Mouse (Mus musculus): Measurements from ENCODE around the gene Wdr13.

The Wdr13 gene

DNA sequence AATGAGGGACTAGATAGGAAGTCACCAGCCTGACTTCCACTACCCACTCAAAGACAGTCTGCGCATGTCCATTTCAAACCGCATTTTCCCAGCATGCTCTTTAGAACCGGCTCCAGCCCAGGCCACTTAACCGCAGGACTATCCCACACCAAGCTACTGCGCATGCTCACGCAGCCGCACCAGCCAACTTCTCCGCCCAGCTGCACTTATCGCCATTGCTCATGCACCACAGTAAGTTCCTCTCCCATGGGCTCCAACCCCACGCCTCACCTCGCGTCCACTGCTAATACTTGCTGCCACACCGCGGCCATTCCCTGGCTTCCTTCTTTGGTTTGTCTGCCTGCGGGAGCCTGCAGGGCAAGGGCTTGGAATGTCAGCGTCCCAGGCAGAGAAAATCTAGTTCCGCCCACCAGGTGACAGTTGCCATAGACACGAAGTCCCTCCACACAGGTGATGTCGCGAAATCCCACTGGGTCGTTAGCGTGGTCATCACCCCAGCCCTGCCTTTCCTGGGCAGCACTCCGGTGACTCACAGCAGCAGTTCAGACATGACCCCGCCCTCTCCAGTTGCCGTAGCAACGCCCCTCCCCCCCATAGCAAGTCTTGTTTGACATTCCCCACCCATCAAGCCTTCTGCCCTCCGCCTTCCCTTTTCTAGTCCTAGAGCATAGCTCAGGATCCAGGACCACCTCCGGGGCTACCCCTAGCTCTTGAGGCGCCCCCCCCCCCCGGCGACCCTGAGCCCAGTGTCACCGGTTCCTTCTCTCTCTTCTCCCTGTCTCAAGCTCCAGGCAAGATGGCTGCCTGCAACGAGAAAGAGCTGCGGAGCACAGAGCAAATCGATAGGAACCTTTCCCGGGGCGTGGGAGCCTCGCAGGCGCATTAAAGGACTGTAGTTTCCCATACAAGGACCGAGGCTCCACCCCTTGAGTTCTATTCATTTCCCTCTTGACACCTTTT, at the start of gene Wdr13:
Wdr13 (minus strand) TSS at position 876 of the 960 bp plus-strand sequence.
- in situ Hi-C loops (cut with MboI) = loop anchor here (25.0 kb wide), 1 partner anchor 245 kb away; the partner anchor contains the start of genes Pim2, Pqbp1, Slc35a2 and Timm17b

GRCm38 (mm10) chrX:8179646-8180045, 47.0 kb upstream of the Wdr13 start:
- in situ Hi-C loops (cut with MboI) = no loop called here

GRCm38 (mm10) chrX:8178871-8179270, 46.2 kb upstream of the Wdr13 start:
- in situ Hi-C loops (cut with MboI) = no loop called here

DNA sequence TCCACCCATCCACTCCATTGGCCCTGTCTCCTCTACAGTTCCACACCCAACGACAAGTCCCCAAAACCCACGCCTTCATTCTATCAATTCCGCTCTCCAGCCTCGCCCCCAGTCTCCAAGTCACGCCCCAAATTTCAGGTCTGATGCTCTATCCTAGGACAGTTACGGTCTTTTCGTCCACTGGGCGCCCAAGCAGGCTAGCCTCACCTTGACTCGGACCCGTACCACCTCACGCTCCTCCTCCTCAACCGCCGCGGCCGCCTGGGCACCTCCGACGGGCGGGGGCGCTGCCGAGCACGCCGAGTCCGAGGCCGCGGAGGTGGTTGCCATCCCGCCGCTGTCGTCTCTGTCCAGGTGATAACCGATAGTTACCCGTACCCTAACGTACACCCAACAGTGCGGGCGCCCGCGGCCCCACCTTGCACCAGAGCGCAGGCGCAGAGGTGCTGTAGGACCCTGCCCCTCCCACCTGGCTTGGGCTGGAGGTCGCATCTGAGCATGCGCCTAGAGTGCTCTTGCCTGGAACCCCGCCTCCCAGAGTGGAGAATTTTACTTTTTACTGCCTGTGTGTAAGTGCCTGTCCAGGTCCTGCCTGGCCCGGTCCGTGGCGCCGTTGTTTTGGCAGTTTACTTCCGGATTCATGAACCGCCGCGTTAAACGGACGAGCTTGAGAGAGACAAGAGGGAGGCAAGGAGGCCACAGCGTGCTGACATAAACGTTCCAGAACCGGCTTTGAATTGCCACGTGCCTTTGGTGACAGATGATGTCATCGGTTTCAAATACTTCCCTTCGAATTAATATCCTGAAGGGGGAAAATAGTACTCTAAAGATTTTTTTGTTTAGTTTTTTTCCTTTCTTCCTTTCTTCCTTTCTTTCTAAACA, 43.1 kb upstream of the Wdr13 start, which contains the start of gene Tbc1d25:
Tbc1d25 (minus strand) TSS at position 678 of the 882 bp plus-strand sequence.
- in situ Hi-C loops (cut with MboI) = no loop called here

- in situ Hi-C loops (cut with MboI) = no loop called here
Observed at GRCm38 (mm10) chrX:8175169-8175503, 42.4 kb upstream of the Wdr13 start.

DNA sequence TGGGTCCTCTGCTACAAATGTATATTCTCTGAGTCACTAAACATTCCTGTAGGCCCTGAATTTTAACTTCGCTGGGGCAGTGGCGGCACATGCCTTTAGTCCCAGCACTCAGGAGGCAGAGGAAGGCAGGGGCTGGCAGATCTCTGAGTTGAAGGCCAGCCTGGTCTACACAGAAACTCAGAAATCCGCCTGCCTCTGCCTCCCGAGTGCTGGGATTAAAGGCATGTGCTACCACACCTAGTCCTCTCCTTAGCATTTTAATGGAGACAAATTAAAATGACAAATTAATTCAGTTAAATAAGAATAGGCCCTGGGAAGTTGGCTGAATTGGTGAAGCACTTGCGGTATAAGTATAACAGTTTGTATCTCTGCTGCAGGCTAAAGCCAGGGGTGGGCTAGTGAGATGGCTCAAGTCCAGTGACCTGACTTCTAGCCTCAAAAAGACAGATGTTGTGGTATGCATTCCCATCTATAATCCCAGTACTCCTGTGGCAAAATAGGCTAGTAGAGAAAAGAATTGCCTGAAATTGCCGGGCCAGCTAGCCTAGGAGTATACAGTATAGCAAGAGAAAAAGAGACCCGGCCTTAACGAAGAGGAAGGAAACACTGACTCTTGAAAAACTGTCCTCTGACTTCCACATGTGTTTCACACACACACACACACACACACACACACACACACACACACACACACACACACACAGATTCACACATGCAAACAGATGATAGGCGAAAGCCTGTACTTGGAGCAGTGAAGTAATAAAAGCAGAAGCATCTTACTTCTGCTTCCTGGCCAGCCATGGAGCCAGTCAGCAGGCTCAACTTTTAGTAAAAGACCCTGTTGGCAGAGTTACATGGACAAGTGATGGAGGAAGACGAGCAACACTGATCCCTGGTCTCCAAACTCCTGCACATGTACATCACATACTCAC, 35.3 kb upstream of the Wdr13 start:
- in situ Hi-C loops (cut with MboI) = no loop called here

- in situ Hi-C loops (cut with MboI) = no loop called here
Observed at GRCm38 (mm10) chrX:8164471-8164870, 31.8 kb upstream of the Wdr13 start.

DNA sequence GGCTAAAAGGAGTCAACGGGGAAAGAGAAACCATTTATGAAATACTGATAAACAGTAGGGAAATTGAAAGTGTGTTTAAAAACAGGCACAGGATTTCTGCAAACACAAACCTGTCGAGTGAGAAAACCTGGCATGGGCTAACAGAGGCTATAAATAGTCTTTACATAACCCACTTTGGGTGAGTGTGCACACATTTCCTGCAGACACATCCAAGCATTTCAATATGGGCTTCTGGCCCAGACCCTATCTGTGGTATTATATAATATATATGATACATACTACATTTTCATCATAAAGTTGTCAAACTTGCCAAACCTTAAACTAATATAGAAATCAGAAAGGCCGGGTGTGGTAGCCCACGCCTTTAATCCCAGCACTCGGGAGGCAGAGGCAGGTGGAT, 30.4 kb upstream of the Wdr13 start:
- in situ Hi-C loops (cut with MboI) = no loop called here

DNA sequence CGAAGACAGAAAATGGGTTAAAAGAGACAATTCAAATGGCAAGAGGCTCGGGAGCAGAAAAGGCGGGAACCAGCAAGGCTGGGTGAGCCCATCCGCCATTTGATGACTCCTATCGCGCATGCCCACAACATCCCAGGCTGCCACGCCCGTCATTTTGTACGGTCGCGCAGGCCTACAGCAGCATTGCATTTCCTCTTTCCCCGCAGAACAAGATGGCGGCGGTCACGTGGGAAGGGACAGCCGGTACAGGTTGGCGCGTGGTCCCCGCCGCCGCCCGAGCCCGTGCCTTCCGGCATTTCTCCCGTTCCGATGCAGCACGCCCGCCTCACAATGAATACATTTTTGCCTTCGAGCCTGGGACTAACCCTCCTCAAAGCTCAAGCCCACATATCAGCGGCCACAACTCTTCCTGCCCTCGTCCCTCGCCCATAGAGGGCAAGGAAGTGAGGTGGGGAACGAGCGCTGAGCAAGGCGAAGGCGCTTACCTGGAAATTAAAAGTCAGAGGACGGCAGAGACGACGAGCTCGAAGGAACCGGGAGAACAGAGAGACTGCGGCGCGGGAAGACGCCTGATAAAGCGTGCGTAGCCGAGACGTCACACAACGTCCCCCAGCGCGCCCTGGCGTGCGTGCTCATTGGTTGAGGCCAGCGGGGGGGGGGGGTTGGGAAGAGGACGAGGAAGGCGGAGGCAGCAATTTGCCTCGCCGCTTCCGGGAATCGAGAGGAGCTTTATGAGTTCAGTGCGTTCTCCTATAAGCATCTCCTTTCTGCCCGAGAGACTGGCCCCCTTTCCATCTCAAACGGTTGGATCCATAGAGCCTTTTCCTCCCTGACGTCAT, 12.7 kb upstream of the Wdr13 start, which contains the start of gene Rbm3:
Rbm3 (minus strand) TSS at position 728 of the 839 bp plus-strand sequence.
- in situ Hi-C loops (cut with MboI) = loop anchor here (25.0 kb wide), 1 partner anchor 258 kb away; the partner anchor contains the start of genes Pim2, Pqbp1, Slc35a2 and Timm17b

DNA sequence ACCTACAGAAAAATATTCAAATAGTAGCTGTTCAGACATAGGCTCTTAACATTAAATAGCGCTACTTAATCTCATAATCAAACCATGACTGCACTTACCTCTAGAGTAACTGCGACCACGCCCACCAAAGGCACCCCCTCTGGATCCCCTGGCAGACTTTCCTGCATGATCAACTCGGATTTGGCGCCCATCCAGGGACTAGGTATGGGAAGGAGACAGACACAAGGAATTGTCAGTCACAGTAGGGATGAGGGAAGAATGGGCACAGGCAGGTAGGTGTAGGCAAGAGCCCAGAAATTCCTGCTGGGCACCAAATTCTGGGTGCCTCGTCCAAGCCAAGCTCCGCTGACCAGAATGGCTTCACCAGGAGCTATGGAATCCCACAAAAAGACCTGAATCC, 11.1 kb upstream of the Wdr13 start:
- in situ Hi-C loops (cut with MboI) = loop anchor here (25.0 kb wide), 1 partner anchor 256 kb away; the partner anchor contains the start of genes Pim2, Pqbp1, Slc35a2 and Timm17b

GRCm38 (mm10) chrX:8142948-8143347, 10.3 kb upstream of the Wdr13 start:
- in situ Hi-C loops (cut with MboI) = loop anchor here (25.0 kb wide), 1 partner anchor 256 kb away; the partner anchor contains the start of genes Pim2, Pqbp1, Slc35a2 and Timm17b

GRCm38 (mm10) chrX:8141058-8141457, 8.4 kb upstream of the Wdr13 start:
- in situ Hi-C loops (cut with MboI) = loop anchor here (25.0 kb wide), 1 partner anchor 254 kb away; the partner anchor contains the start of genes Pim2, Pqbp1, Slc35a2 and Timm17b

DNA sequence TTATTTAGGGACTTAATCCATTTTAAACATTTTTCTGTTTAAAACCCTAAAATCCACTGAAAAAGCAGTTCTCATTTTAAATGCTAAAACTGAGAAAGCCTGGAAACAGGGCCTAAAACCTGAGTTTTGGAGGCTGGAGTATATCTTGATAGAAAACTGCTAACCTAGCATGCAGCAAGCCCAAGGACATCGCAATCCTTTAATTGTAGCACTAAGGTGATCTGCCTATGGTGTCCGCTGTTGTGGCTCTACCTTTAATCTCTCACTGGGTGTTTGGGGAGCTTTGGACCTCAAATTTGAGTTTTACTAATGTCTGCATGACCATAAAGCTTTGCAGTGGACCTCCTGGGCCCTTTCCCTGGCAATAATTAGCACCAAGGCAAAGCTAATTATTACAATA, 7.8 kb upstream of the Wdr13 start:
- in situ Hi-C loops (cut with MboI) = loop anchor here (25.0 kb wide), 1 partner anchor 253 kb away; the partner anchor contains the start of genes Pim2, Pqbp1, Slc35a2 and Timm17b

DNA sequence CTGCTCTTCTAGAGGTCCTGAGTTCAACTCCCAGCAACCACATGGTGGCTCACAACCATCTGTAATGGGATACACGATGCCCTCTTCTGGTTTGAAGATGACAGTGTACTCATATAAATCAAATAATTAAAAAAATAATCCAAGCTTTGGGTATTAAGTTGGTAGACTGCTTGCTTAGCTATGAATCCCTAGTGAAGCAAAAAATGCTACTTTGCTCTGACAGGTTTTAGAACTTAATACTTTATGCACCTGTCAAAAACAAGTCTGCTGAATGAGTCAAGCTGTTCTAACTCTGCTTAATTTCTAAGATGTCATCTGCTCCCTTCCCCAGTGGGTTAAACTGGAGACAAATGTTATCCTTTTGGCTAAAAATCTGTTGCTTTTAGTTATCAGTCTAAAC, 6.8 kb upstream of the Wdr13 start:
- in situ Hi-C loops (cut with MboI) = loop anchor here (25.0 kb wide), 1 partner anchor 252 kb away; the partner anchor contains the start of genes Pim2, Pqbp1, Slc35a2 and Timm17b

GRCm38 (mm10) chrX:8135886-8136285, 3.2 kb upstream of the Wdr13 start:
- in situ Hi-C loops (cut with MboI) = loop anchor here (25.0 kb wide), 1 partner anchor 249 kb away; the partner anchor contains the start of genes Pim2, Pqbp1, Slc35a2 and Timm17b

GRCm38 (mm10) chrX:8131393-8131792, 1.3 kb downstream of the Wdr13 start:
- in situ Hi-C loops (cut with MboI) = loop anchor here (25.0 kb wide), 1 partner anchor 244 kb away; the partner anchor contains the start of genes Pim2, Pqbp1, Slc35a2 and Timm17b

DNA sequence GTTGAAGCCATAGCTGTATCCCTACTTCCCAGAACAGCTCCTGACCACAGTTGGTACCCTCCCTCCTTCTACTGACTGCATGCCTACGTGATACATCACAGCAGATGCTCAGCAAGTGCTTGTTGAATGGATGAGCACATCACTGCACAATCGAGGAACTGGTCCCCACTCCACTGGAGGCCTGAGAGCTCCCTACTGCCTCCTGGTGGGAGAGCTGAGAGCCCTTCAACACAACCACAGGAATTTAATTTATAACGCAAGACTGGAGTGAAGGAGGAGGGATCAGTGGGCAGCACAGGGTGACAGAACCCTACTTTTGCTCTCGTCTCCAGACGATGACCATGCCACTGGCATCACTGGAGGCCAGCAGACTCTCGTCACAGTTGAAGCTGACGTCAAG, 7.5 kb downstream of the Wdr13 start:
- in situ Hi-C loops (cut with MboI) = loop anchor here (25.0 kb wide), 1 partner anchor 238 kb away; the partner anchor contains the start of genes Pim2, Pqbp1, Slc35a2 and Timm17b

DNA sequence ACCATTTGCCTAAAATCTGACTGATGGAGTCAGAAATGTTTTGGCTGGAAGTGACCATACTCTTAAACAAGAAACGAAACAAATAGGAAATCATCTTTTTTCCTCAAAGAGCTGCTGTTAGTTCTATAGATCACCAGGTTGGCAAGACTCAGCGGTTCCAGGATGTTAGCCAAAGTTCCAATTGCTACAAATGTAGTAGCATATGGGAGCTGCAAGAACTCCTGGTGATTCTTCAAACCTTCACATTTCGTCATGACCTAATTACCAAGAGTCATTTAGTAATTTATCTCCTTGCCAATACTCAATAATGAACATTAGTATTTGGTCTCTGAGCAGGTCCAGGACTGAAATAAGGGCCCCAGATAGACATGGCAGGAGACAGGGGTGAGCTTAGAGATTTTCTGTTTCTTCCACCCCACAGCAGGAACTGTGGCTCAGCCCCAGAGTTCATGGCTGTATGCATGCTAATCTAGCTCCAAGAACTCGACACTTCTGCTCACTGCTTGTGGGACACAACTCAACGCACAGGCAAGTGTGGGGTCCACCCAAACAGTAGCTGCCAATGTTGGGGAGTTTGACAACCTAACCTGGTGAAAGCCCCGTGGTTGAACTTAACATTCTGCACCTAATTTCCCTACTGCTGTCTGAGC, 8.7 kb downstream of the Wdr13 start:
- in situ Hi-C loops (cut with MboI) = no loop called here

DNA sequence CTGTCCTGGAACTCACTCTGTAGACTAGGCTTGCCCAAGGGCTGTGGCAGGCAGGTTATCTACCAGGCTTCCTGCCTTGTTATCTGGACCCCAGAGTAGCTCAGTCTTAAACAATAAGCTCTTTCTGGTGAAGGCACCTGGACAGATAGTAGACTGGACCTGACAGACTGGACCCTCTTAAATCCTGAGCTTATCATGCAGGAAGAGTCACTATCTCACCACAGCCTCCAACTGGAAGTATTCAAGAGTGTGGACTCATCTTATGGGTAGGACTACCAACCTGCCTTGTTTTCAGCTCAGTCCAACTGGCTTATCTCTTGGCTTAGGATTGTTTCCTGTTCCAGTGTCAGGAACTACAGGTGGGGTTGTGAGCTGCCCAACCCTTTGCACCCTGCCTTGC, 15.4 kb downstream of the Wdr13 start:
- in situ Hi-C loops (cut with MboI) = loop anchor here (10.0 kb wide), 1 partner anchor 82 kb away; no protein-coding TSS in a partner anchor

Measured in mature B cell (primary cell).